Mouse (Mus musculus) liver, adult (tissue): ENCODE measurements around the gene Ucp1.

Experiments
- GATA4 ChIP-seq: IDR thresholded peaks from 2 replicates; pipeline ENCODE4 v1.6.1; 2014; ENCODE audit warnings: mild to moderate bottlenecking, low read length; ENCODE audit not compliant: insufficient replicate concordance

The Ucp1 gene

DNA sequence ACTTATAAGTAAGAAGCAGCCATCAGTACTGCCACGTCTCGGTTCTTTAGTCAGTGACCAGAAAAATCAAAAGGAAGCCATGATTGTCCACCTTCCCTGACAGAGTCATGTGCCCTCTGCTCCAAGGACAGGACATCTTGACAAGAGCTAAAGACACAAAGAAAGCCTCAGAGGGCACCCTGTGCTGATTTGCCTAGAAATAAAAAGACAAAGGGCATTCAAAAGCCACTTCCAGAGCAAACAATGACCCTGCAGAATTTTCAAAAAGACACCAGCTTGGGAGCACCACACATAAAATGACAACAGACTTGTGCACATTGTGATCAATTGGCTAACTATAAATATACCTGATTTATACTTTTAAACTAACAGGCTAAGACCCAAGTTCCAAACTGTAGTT, 25.5 kb downstream of the Ucp1 start:
- TF ChIP-seq GATA4, result no peak

DNA sequence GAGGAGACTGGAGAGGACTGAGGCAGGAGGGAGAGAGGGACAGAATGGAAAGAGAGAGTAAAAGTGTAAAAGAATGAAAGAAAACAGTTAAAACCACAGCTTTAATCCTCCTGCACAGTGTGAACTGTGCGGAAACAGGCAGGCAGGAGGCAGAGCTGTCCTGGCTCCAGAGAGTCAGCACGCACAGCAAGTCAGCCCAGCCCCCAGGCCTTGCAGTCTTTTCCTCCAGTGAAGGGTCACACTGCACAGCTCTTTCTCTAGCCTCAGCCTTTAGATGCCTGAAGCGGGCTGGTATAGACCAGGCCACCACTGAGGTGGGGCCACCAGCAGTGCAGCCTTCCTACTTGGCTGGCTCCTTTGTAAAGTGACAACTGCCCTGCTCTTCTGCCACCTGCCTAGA, 30.4 kb downstream of the Ucp1 start:
- no peak for TF ChIP-seq GATA4

DNA sequence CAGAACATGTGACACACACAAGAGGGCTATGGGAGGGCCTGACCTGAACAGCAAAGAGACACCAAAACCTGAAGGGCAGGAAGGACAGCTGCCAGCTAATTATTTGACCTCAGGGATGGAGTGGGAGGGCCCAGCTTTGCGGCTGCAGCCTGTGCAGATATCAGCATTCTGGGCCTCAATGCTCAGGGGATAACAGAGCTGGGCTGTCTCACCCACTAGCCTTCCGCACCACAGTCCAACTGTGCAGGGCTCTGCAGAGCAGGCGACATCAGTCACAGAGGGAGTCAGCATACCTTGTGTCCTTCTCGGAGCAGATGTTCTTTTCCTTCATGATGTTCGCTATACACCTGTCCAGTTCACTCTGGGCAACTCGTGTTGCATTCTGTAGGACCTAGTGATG, 32.2 kb downstream of the Ucp1 start:
- no peak for TF ChIP-seq GATA4

DNA sequence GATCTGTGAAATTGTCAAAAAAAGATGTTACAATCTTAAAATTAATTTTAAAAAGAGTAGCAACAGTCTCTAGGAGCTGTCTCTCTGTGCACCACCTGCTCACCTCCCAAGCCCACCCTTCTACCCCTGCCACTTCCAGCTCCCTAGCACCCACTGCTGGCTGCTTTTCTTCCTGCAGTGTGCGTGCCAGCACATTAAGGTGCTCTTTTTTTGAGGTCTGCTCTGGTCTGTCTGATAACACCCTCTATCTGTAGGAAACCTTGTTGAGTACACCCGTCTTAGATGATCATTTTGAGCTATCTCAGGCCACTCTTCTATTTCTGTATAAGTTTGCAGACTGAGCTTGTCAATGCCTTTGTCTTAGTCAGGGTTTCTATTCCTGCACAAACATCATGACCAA, 32.9 kb downstream of the Ucp1 start:
- no peak for TF ChIP-seq GATA4

GRCm38 (mm10) chr8:83327889-83328288, 37.7 kb downstream of the Ucp1 start:
- TF ChIP-seq GATA4, result no peak

- no peak for TF ChIP-seq GATA4
Observed at GRCm38 (mm10) chr8:83331567-83331898, 41.4 kb downstream of the Ucp1 start.

- peak; percentile 57; the same call in 1 of the 2 replicates for TF ChIP-seq GATA4
Observed at GRCm38 (mm10) chr8:83331899-83332697, 41.9 kb downstream of the Ucp1 start, which contains the start of gene Elmod2. Gene Elmod2, minus strand, starts transcription at chr8:83332486.

- TF ChIP-seq GATA4, result no peak
Observed at GRCm38 (mm10) chr8:83332864-83333263, 42.7 kb downstream of the Ucp1 start.

- no peak for TF ChIP-seq GATA4
Observed at GRCm38 (mm10) chr8:83342076-83342475, 51.9 kb downstream of the Ucp1 start.

DNA sequence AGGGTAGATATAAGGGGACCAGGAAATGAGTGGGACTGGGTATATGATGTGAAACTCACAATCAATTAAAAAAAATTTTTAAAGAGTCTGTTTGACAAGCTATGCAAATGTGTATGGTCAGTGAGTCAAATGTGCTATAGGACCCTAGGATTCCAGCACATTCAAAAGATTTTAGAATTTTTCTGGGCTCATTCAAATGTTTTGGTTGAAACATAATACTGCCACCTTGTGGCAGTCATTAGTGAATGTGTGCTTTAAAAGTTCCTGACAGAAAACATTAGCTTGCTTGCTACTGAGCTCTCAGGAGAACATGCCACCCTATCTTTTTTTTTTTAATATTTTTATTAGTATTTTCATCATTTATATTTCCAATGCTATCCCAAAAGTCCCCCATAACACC, 52.5 kb downstream of the Ucp1 start:
- TF ChIP-seq GATA4, result no peak
